ENCODE assay signal across 25 mouse cellular contexts in the genomic region with DNA sequence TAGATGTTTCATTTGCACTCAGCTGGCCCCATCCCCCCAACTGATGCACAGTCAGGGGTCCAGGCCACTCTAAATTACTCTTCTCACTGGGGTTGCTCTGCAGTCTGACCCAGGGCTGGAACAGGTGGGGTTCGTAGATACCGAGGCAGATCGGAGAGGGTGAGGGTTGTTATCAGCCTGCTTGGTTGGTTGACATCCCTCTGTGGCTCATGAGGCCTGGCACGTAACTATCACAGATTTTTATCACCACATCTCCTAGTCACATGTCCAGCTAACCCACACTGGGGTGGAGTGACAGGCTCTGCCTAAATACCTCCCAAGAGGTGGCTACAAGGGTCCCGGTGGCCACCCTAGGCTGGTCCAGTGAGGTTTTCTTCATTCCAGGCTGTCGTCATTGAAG. TPM values are rescaled to one million over a fixed set of nuclear protein-coding genes. Genes with fewer than 3 reads are reported as not detected.
DNase-seq lines count a peak whose midpoint lies in the region; ATAC-seq and TF ChIP-seq lines count a peak whose summit lies in the region.
"Had no signal": no experiment of that assay in that cellular context is flagged by ENCODE, and none has a peak within 500 bp of the region (broad histone marks: within the 10 kb centered on the region; RNA-seq: fewer than 3 reads in every experiment).

No protein-coding gene starts in this region.

- peak; percentile 35 for DNase-seq in MEL-GATA-1-ER (ENCODE audit: extremely low read depth, low read depth)
- DNase-seq in liver, embryonic 14.5 days (ENCODE audit: low read depth in 3 of 3, low spot score in 3 of 3), result peak in 1 of 3 experiments; percentile 7
- no peak for DNase-seq in kidney, adult 9 months
- no peak for DNase-seq in kidney, postnatal 4 days
- DNase-seq in urinary bladder, postnatal 10 days (ENCODE audit: low spot score), result no peak
- DNase-seq: cerebellum, adult 2 months; cerebellum, postnatal 25 days; embryo, embryonic 11 days; forebrain, postnatal 0 days; gastrocnemius, postnatal 25 days; heart, postnatal 36 days; kidney, adult 18-20 months; left cerebral cortex, postnatal 4 days had no signal

- TF ChIP-seq CTCF in liver, embryonic 14.5 days (IDR thresholded peaks at IDR 0.05; ENCODE audit: low read depth), result no peak

- H3K4me2 ChIP-seq in liver, embryonic 14.5 days (ENCODE audit: low read depth), result no peak overlapping the region
- H3K4me2 ChIP-seq: embryonic facial prominence, embryonic 15.5 days; heart, embryonic 15.5 days; hindbrain, embryonic 13.5 days; limb, embryonic 15.5 days; midbrain, embryonic 12.5 days had no signal

- H3K4me1 ChIP-seq in liver, embryonic 14.5 days (replicated peaks; ENCODE audit: control insufficient read depth in 2 of 2, insufficient read depth in 2 of 2, low read length in 1 of 2), result peaks cover 6 to 9% of the 10 kb centered on the region in 2 experiments; a peak in 3 of 4 replicates
- H3K4me1 ChIP-seq: embryonic facial prominence, embryonic 15.5 days; forebrain, embryonic 10.5 days; heart, embryonic 15.5 days; hindbrain, embryonic 13.5 days; limb, embryonic 15.5 days; midbrain, embryonic 12.5 days had no signal

- H3K36me3 ChIP-seq in liver, embryonic 14.5 days (replicated peaks; ENCODE audit: control insufficient read depth, insufficient read depth, low read depth), result peaks cover 18% of the 10 kb centered on the region

- no peaks in the 10 kb centered on the region for H3K27me3 ChIP-seq in liver, embryonic 14.5 days (ENCODE audit: control insufficient read depth, insufficient read depth, low read length)
- H3K27me3 ChIP-seq: embryonic facial prominence, embryonic 15.5 days; heart, embryonic 15.5 days; hindbrain, embryonic 13.5 days; limb, embryonic 15.5 days; midbrain, embryonic 12.5 days had no signal

- H3K27ac ChIP-seq in liver, embryonic 14.5 days, result no peak overlapping the region
- H3K27ac ChIP-seq: embryonic facial prominence, embryonic 15.5 days; forebrain, embryonic 10.5 days; heart, embryonic 15.5 days; hindbrain, embryonic 13.5 days; kidney, postnatal 0 days; limb, embryonic 15.5 days; macrophage; midbrain, embryonic 12.5 days had no signal

- 0 out of 2 replicates have a peak, but pooled peaks have one; percentile 33 for ATAC-seq in erythroid progenitor cell, adult 5-6 weeks (replicated peaks; ENCODE audit: low FRiP score, poor library complexity, severe bottlenecking)
- ATAC-seq in liver, embryonic 14.5 days (ENCODE audit: insufficient read depth), result peak; percentile 79
- peak; percentile 82 for ATAC-seq in megakaryocyte-erythroid progenitor cell, adult 5-6 weeks (replicated peaks; ENCODE audit: low FRiP score, low TSS enrichment, poor library complexity, severe bottlenecking)
- ATAC-seq: forebrain, postnatal 0 days had no signal

- H3K9me3 ChIP-seq in liver, embryonic 14.5 days (ENCODE audit: control insufficient read depth, low read length), result no peaks in the 10 kb centered on the region
- H3K9me3 ChIP-seq: embryonic facial prominence, embryonic 15.5 days; forebrain, embryonic 10.5 days; heart, embryonic 15.5 days; hindbrain, embryonic 13.5 days; limb, embryonic 15.5 days; midbrain, embryonic 12.5 days had no signal

- WGBS in liver, embryonic 14.5 days (ENCODE audit: insufficient replicate concordance), result 33% methylated on average over 6 of the region's 6 CpGs

- H3K4me3 ChIP-seq in liver, embryonic 14.5 days (ENCODE audit: insufficient read depth in 1 of 2, low read depth in 2 of 2, low read length in 2 of 2), result no peak overlapping the region
- H3K4me3 ChIP-seq: embryonic facial prominence, embryonic 15.5 days; forebrain, embryonic 10.5 days; heart, embryonic 15.5 days; hindbrain, embryonic 13.5 days; limb, embryonic 15.5 days; midbrain, embryonic 12.5 days had no signal

- no peak overlapping the region for H3K9ac ChIP-seq in liver, embryonic 14.5 days (replicated peaks)
- H3K9ac ChIP-seq: embryonic facial prominence, embryonic 15.5 days; forebrain, postnatal 0 days; heart, embryonic 15.5 days; hindbrain, embryonic 13.5 days; limb, embryonic 15.5 days; midbrain, embryonic 12.5 days had no signal

- no peak for TF ChIP-seq EP300 in liver, embryonic 14.5 days (IDR thresholded peaks at IDR 0.05; ENCODE audit: low read depth)

RNA-seq across cellular contexts. Expression of gene Ankrd27, which starts 15.1 kb away (rescaled TPM):
- total RNA-seq in erythroid progenitor cell, adult 5-6 weeks (2015; ENCODE audit: low replicate concordance), result 38.6 and 41.1 TPM in 2 replicates
- 9.5 and 13.2 TPM in 2 replicates for total RNA-seq in erythroid progenitor cell, adult 5-6 weeks (2017; ENCODE audit: low replicate concordance)
- polyA plus RNA-seq in liver, embryonic 14.5 days (2012; rRNA removed), result 11.6 and 13.5 TPM in 2 replicates
- polyA plus RNA-seq in liver, embryonic 14.5 days (2014; fragmentation: Nextera tagmentation; extraction: Ambion mirVana), result 20.9 and 22.8 TPM in 2 replicates
- 56.5 and 74.1 TPM in 2 replicates for total RNA-seq in megakaryocyte-erythroid progenitor cell, adult 5-6 weeks (2014; fragmentation: Nextera tagmentation)
- 45.4 and 57.9 TPM in 2 replicates for total RNA-seq in megakaryocyte-erythroid progenitor cell, adult 5-6 weeks (2017)

RNA-seq across cellular contexts. Expression of gene Rgs9bp, which starts 15.7 kb away (rescaled TPM):
- total RNA-seq in erythroid progenitor cell, adult 5-6 weeks (2015; ENCODE audit: low replicate concordance), result 0.36 TPM in 1 of 2 replicates, not detected in the other
- 0.38 TPM in 1 of 2 replicates, not detected in the other for total RNA-seq in erythroid progenitor cell, adult 5-6 weeks (2017; ENCODE audit: low replicate concordance)
- 0.08 and 0.11 TPM in 2 replicates for polyA plus RNA-seq in liver, embryonic 14.5 days (2012; rRNA removed)
- polyA plus RNA-seq in liver, embryonic 14.5 days (2014; fragmentation: Nextera tagmentation; extraction: Ambion mirVana), result 0.03 and 0.05 TPM in 2 replicates
- total RNA-seq in megakaryocyte-erythroid progenitor cell, adult 5-6 weeks (2014; fragmentation: Nextera tagmentation), result 4.6 and 5.6 TPM in 2 replicates
- 3.1 and 4.0 TPM in 2 replicates for total RNA-seq in megakaryocyte-erythroid progenitor cell, adult 5-6 weeks (2017)
- total RNA-seq: heart, adult 8-10 months; neutrophil, adult 5-6 weeks had no signal

RNA-seq across cellular contexts. Expression of gene Nudt19, which starts 45.0 kb away (rescaled TPM):
- 129 and 165 TPM in 2 replicates for total RNA-seq in erythroid progenitor cell, adult 5-6 weeks (2015; ENCODE audit: low replicate concordance)
- total RNA-seq in erythroid progenitor cell, adult 5-6 weeks (2017; ENCODE audit: low replicate concordance), result 36.3 and 55.8 TPM in 2 replicates
- 27.6 and 53.2 TPM in 2 replicates for polyA plus RNA-seq in liver, embryonic 14.5 days (2012; rRNA removed)
- polyA plus RNA-seq in liver, embryonic 14.5 days (2014; fragmentation: Nextera tagmentation; extraction: Ambion mirVana), result 81.7 and 86.0 TPM in 2 replicates
- 116 and 170 TPM in 2 replicates for total RNA-seq in megakaryocyte-erythroid progenitor cell, adult 5-6 weeks (2014; fragmentation: Nextera tagmentation)
- total RNA-seq in megakaryocyte-erythroid progenitor cell, adult 5-6 weeks (2017), result 55.2 and 71.9 TPM in 2 replicates

RNA-seq across cellular contexts. Expression of gene Pdcd5, which starts 46.2 kb away (rescaled TPM):
- 75.3 and 96.4 TPM in 2 replicates for total RNA-seq in erythroid progenitor cell, adult 5-6 weeks (2015; ENCODE audit: low replicate concordance)
- 31.2 TPM in 1 of 2 replicates, not detected in the other for total RNA-seq in erythroid progenitor cell, adult 5-6 weeks (2017; ENCODE audit: low replicate concordance)
- polyA plus RNA-seq in liver, embryonic 14.5 days (2012; rRNA removed), result 30.5 and 85.7 TPM in 2 replicates
- 151 and 161 TPM in 2 replicates for polyA plus RNA-seq in liver, embryonic 14.5 days (2014; fragmentation: Nextera tagmentation; extraction: Ambion mirVana)
- total RNA-seq in megakaryocyte-erythroid progenitor cell, adult 5-6 weeks (2014; fragmentation: Nextera tagmentation), result 208 and 214 TPM in 2 replicates
- 145 and 165 TPM in 2 replicates for total RNA-seq in megakaryocyte-erythroid progenitor cell, adult 5-6 weeks (2017)
